Mouse (Mus musculus) hindbrain, embryonic 14.5 days (tissue): ENCODE results near the gene Fam185a. TPM values are rescaled to one million over a fixed set of nuclear protein-coding genes. Genes with fewer than 3 reads are reported as not detected.

Experiments
- ATAC-seq: fragments of 200-750 bp; cut with Nextera tagmentation; 2 replicates; pipeline ENCODE4 v1.8.0; 2017; ENCODE audit warnings: moderate number of reproducible peaks, mild to moderate bottlenecking, moderate TSS enrichment, moderate library complexity; ENCODE audit not compliant: low FRiP score
- DNase-seq: peaks from one replicate; pipeline ENCODE4 v3.0.0-alpha.2; 2015; ENCODE audit warnings: low spot score
- H3K27ac ChIP-seq: fragments of 300-500 bp; sonication (generic); 2 replicates; pipeline ENCODE4 v1.5.1; 2014; ENCODE audit warnings: mild to moderate bottlenecking, moderate library complexity
- H3K27me3 ChIP-seq: fragments of 300-500 bp; sonication (generic); 2 replicates; pipeline ENCODE4 v1.6.1; 2014; ENCODE audit warnings: mild to moderate bottlenecking, low read length, mixed read lengths; ENCODE audit not compliant: control insufficient read depth, insufficient read depth
- H3K36me3 ChIP-seq: fragments of 300-500 bp; sonication (generic); replicated peaks from 2 replicates; pipeline ENCODE4 v1.6.1; 2014; ENCODE audit not compliant: control insufficient read depth, insufficient read depth
- H3K4me1 ChIP-seq: fragments of 300-500 bp; sonication (generic); replicated peaks from 2 replicates; pipeline ENCODE4 v1.6.1; 2014; ENCODE audit warnings: antibody characterized with exemption, low read length, mixed read lengths; ENCODE audit not compliant: control insufficient read depth, insufficient read depth
- H3K4me2 ChIP-seq: fragments of 300-500 bp; sonication (generic); replicated peaks from 2 replicates; pipeline ENCODE4 v1.6.1; 2014; ENCODE audit warnings: mild to moderate bottlenecking, moderate library complexity
- H3K4me3 ChIP-seq: fragments of 300-500 bp; sonication (generic); replicated peaks from 2 replicates; pipeline ENCODE4 v1.5.1; 2014; ENCODE audit warnings: mild to moderate bottlenecking, low read length
- H3K9ac ChIP-seq: fragments of 300-500 bp; sonication (generic); 2 replicates; pipeline ENCODE4 v1.6.1; 2014
- H3K9me3 ChIP-seq: fragments of 300-500 bp; sonication (generic); 2 replicates; pipeline ENCODE4 v1.6.1; 2016; ENCODE audit warnings: low read length; ENCODE audit not compliant: control insufficient read depth
- WGBS: fragments of 180-500 bp; shearing (Covaris S2); extraction: QIAGEN DNeasy Blood & Tissue Kit; methylation state at CpG from one replicate; pipeline ENCODE4 v1.1.7; 2014; 5-methylcytosine and 5-hydroxymethylcytosine counted together
- polyA plus RNA-seq: library from polyadenylated mRNA; unstranded; fragments of >200 nt; fragmentation: Nextera tagmentation; extraction: Ambion mirVana; gene quantifications from 2 replicates; pipeline ENCODE4 v1.2.1, GENCODE M21; 2014

The Fam185a gene
- polyA plus RNA-seq, 1 experiment from 2014 or later, result 9.5 TPM

- H3K9ac ChIP-seq, result no peak overlapping the region
- H3K4me3 ChIP-seq, result no peak overlapping the region
- H3K27ac ChIP-seq, result no peak overlapping the region
- 63% methylated on average over 10 of the region's 10 CpGs for WGBS
- H3K9me3 ChIP-seq, result no peaks in the 10 kb centered on the region
- no peaks in the 10 kb centered on the region for H3K4me1 ChIP-seq
- H3K27me3 ChIP-seq, result no peaks in the 10 kb centered on the region
- no peaks in the 10 kb centered on the region for H3K36me3 ChIP-seq
- ATAC-seq, result no peak
- no peak overlapping the region for H3K4me2 ChIP-seq
- DNase-seq, result no peak
Observed at GRCm38 (mm10) chr5:21513363-21513762, 88.6 kb downstream of the Fam185a start.

DNA sequence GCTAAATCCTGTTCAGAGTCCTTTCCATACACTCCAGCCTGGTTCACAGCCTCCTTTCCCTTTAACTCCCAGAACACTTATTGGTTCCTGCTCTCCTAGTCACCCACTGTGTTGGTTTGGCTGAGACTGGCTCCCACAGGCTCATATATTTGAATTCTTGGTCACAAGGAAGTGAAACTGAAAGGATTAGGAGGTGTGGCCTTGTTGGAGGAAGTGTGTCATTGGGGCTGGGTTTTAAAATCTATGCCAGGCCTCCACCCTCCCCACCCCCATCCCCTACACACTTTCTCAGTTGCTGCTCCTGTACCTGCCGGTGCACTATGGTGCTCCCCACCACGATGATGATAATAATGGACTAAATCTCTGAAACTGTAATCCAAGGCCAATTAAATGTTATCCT lies 92.8 kb downstream of the Fam185a start:
- no peaks in the 10 kb centered on the region for H3K36me3 ChIP-seq
- H3K27me3 ChIP-seq, result no peaks in the 10 kb centered on the region
- WGBS, result 95% methylated on average over 2 of the region's 2 CpGs
- no peak overlapping the region for H3K4me2 ChIP-seq
- no peak overlapping the region for H3K9ac ChIP-seq
- H3K4me1 ChIP-seq, result no peaks in the 10 kb centered on the region
- H3K9me3 ChIP-seq, result no peaks in the 10 kb centered on the region
- no peak for ATAC-seq
- no peak for DNase-seq
- H3K4me3 ChIP-seq, result no peak overlapping the region
- H3K27ac ChIP-seq, result no peak overlapping the region

DNA sequence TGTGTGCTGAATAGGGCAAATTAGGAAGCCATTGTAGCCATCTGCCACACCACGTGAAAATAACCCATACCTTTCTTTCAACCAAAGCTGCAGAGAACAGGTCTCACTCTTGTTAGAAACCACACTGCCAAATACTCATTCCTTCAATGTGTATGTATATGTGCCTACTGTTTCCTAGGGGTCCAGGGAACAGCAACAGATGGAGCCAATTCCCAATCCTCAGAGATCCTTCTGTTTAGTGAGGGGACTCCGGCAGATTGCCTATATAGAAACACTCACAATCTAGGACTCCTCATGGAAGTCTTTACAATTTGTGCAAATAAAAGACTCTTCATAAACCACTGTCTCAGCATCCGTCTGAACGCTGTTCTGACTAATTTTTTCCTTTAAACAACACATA lies 93.4 kb downstream of the Fam185a start:
- Histone ChIP-seq H3K27me3 (no peaks in the 10 kb centered on the region), H3K4me1 (no peaks in the 10 kb centered on the region), H3K27ac (no peak overlapping the region), H3K4me3 (no peak overlapping the region), H3K9ac (no peak overlapping the region), H3K4me2 (no peak overlapping the region), H3K36me3 (no peaks in the 10 kb centered on the region), H3K9me3 (no peaks in the 10 kb centered on the region)
- 64% methylated on average over 4 of the region's 4 CpGs for WGBS
- DNase-seq (no peak), ATAC-seq (no peak)

GRCm38 (mm10) chr5:21519166-21519565 lies 94.4 kb downstream of the Fam185a start:
- no peak overlapping the region for H3K9ac ChIP-seq
- no peak overlapping the region for H3K4me3 ChIP-seq
- no peaks in the 10 kb centered on the region for H3K27me3 ChIP-seq
- ATAC-seq, result no peak
- no peaks in the 10 kb centered on the region for H3K4me1 ChIP-seq
- no peak overlapping the region for H3K27ac ChIP-seq
- WGBS, result 87% methylated on average over 3 of the region's 3 CpGs
- no peak for DNase-seq
- no peaks in the 10 kb centered on the region for H3K9me3 ChIP-seq
- H3K36me3 ChIP-seq, result no peaks in the 10 kb centered on the region
- H3K4me2 ChIP-seq, result no peak overlapping the region

- no peaks in the 10 kb centered on the region for H3K27me3 ChIP-seq
- 0 out of 2 replicates have a peak, but pooled peaks cover 8% of the 10 kb centered on the region for H3K9me3 ChIP-seq
- H3K4me1 ChIP-seq, result no peaks in the 10 kb centered on the region
- H3K36me3 ChIP-seq, result no peaks in the 10 kb centered on the region
- DNase-seq (no peak), ATAC-seq (peak; percentile 57; the same call in 1 of the 2 replicates)
- H3K4me3 ChIP-seq, result no peak overlapping the region
- H3K27ac ChIP-seq, result no peak overlapping the region
- H3K4me2 ChIP-seq, result no peak overlapping the region
- no peak overlapping the region for H3K9ac ChIP-seq
- WGBS, result 12% methylated on average over 11 of the region's 11 CpGs
Observed at GRCm38 (mm10) chr5:21526835-21527485, 102.2 kb downstream of the Fam185a start.

GRCm38 (mm10) chr5:21527488-21527911 lies 102.7 kb downstream of the Fam185a start:
- Histone ChIP-seq H3K9me3 (0 out of 2 replicates have a peak, but pooled peaks cover 8% of the 10 kb centered on the region), H3K27me3 (no peaks in the 10 kb centered on the region), H3K4me3 (no peak overlapping the region), H3K4me1 (no peaks in the 10 kb centered on the region), H3K36me3 (no peaks in the 10 kb centered on the region), H3K4me2 (no peak overlapping the region), H3K9ac (no peak overlapping the region), H3K27ac (no peak overlapping the region)
- WGBS, result 38% methylated on average over 4 of the region's 4 CpGs
- no peak for ATAC-seq
- DNase-seq, result no peak

DNA sequence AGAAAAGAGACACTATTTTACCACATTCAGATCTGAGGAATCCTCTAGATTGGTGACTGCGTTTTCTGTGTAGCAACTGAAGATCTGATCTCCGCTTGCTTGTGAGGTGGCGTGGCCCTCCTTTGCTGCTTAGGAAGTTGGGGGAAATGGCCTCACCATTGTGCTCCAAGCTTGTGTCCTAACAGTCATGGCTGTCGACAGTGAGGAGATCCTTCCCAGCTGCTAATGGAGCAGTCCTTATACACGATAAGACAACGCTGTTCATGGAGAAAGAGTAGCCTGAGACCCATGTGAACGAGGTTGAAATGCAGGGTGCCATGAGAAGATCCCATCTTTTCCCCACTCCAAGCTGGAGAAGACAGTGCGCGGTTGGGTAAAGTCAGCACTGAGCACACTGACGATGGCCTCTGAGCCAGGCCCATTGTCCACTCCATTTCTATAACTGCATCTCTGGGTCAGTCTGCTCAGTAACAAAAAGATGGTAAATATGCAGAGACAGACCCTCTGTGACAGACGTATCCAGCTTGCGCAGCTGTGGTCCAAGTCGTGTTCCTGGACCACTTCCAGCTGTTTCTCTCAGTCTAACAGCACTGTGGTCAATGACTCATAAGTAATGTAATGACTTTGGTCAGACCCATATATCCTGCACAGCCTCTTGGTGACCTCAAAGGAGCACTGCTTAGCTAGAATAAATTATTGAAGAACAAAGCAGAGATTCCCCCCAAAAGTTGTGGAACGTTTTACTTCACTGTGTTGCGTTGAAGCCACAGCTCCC lies 103.5 kb downstream of the Fam185a start:
- no peak overlapping the region for H3K27ac ChIP-seq
- no peaks in the 10 kb centered on the region for H3K27me3 ChIP-seq
- WGBS, result 80% methylated on average over 15 of the region's 15 CpGs
- DNase-seq, result no peak
- no peaks in the 10 kb centered on the region for H3K4me1 ChIP-seq
- no peak overlapping the region for H3K4me2 ChIP-seq
- H3K9ac ChIP-seq, result no peak overlapping the region
- H3K36me3 ChIP-seq, result no peaks in the 10 kb centered on the region
- no peak overlapping the region for H3K4me3 ChIP-seq
- 0 out of 2 replicates have a peak, but pooled peaks have one; percentile 37 for ATAC-seq
- H3K9me3 ChIP-seq, result 0 out of 2 replicates have a peak, but pooled peaks cover 8% of the 10 kb centered on the region

DNA sequence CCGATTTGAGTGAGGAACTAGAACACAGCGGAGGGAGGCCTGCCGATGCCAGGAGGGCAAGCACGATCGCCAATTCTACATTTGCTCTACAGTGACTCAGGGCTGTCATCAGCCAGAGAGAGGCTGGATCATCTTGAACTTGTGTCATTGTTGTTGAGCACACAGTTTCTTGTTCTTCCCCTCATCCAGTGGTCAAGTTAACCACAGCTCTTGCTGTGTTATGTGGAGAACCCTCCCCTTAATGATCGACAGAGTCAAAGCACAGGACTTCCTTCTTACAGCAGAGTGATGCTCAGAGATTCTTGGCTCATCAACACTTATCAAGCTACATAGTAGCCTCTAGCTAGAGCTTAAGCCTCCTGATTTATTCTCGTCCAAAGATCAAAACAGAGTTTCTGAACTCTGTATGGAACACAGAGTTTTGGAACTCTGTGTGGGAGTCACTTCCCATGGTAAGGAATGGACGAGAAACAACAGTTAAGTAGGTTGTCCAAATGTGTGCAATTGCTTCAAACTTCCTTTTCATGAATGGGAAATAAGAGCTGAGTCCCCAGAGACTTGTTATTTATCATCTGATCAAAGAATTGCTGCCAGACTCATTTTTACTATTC lies 104.5 kb downstream of the Fam185a start:
- no peak for ATAC-seq
- Histone ChIP-seq H3K4me1 (no peaks in the 10 kb centered on the region), H3K36me3 (no peaks in the 10 kb centered on the region), H3K4me3 (no peak overlapping the region), H3K27ac (no peak overlapping the region), H3K27me3 (no peaks in the 10 kb centered on the region), H3K9ac (no peak overlapping the region), H3K9me3 (0 out of 2 replicates have a peak, but pooled peaks cover 8% of the 10 kb centered on the region), H3K4me2 (no peak overlapping the region)
- no peak for DNase-seq
- WGBS, result 91% methylated on average over 8 of the region's 8 CpGs
